Mouse (Mus musculus) embryonic facial prominence, embryonic 14.5 days (tissue): ENCODE data around the gene Erbin. TPM values are rescaled to one million over a fixed set of nuclear protein-coding genes. Genes with fewer than 3 reads are reported as not detected.

Experiments used
- ATAC-seq: fragments of 200-750 bp; cut with Nextera tagmentation; 2 replicates; pipeline ENCODE4 v1.8.0; 2017; ENCODE audit warnings: low read depth, moderate number of reproducible peaks, moderate TSS enrichment
- DNase-seq: peaks from one replicate; pipeline ENCODE4 v3.0.0-alpha.2; 2015; ENCODE audit warnings: low spot score
- H3K27ac ChIP-seq: fragments of 300-500 bp; sonication (generic); replicated peaks from 2 replicates; pipeline ENCODE4 v1.5.1; 2014; ENCODE audit warnings: low read depth, mild to moderate bottlenecking, low read length, moderate library complexity
- H3K27me3 ChIP-seq: fragments of 300-500 bp; sonication (generic); replicated peaks from 2 replicates; pipeline ENCODE4 v1.6.1; 2014; ENCODE audit warnings: low read length; ENCODE audit not compliant: control insufficient read depth, insufficient read depth
- H3K36me3 ChIP-seq: fragments of 300-500 bp; sonication (generic); 2 replicates; pipeline ENCODE4 v1.6.1; 2014; ENCODE audit warnings: low read length, mixed read lengths; ENCODE audit not compliant: control insufficient read depth, insufficient read depth
- H3K4me1 ChIP-seq: fragments of 300-500 bp; sonication (generic); 2 replicates; pipeline ENCODE4 v1.6.1; 2014; ENCODE audit warnings: antibody characterized with exemption, low read length; ENCODE audit not compliant: control insufficient read depth, insufficient read depth
- H3K4me2 ChIP-seq: fragments of 300-500 bp; sonication (generic); 2 replicates; pipeline ENCODE4 v1.6.1; 2014; ENCODE audit warnings: low read depth, mild to moderate bottlenecking, low read length, moderate library complexity, mixed read lengths
- H3K4me3 ChIP-seq: fragments of 300-500 bp; sonication (generic); 2 replicates; pipeline ENCODE4 v1.5.1; 2014; ENCODE audit warnings: low read depth, mild to moderate bottlenecking, low read length
- H3K9ac ChIP-seq: fragments of 300-500 bp; sonication (generic); 2 replicates; pipeline ENCODE4 v1.6.1; 2014; ENCODE audit warnings: low read depth, mild to moderate bottlenecking, low read length, moderate library complexity, mixed read lengths
- H3K9me3 ChIP-seq: fragments of 300-500 bp; sonication (generic); 2 replicates; pipeline ENCODE4 v1.6.1; 2016; ENCODE audit warnings: low read length; ENCODE audit not compliant: control insufficient read depth
- WGBS: fragments of 180-500 bp; shearing (Covaris S2); extraction: QIAGEN DNeasy Blood & Tissue Kit; methylation state at CpG from one replicate; pipeline ENCODE4 v1.1.7; 2014; 5-methylcytosine and 5-hydroxymethylcytosine counted together
- polyA plus RNA-seq: library from polyadenylated mRNA; unstranded; fragments of >200 nt; fragmentation: Nextera tagmentation; extraction: Ambion mirVana; gene quantifications from 2 replicates; pipeline ENCODE4 v1.2.1, GENCODE M21; 2014

The Erbin gene
- polyA plus RNA-seq, 1 experiment from 2014 or later, result 33.9 TPM

- H3K4me1 ChIP-seq, result peaks cover 22% of the 10 kb centered on the region
- H3K27me3 ChIP-seq, result no peaks in the 10 kb centered on the region
- peak overlapping the region; percentile 99 for H3K27ac ChIP-seq
- peak overlapping the region; percentile 75 for H3K4me2 ChIP-seq
- peak overlapping the region; percentile 76 for H3K4me3 ChIP-seq
- H3K9ac ChIP-seq, result peak overlapping the region; percentile 92
- WGBS, result 2% methylated on average over 35 of the region's 36 CpGs
- DNase-seq, result peak; percentile 88
- H3K36me3 ChIP-seq, result 0 out of 2 replicates have a peak, but pooled peaks cover 7% of the 10 kb centered on the region
- peak; percentile 64 for ATAC-seq
- no peaks in the 10 kb centered on the region for H3K9me3 ChIP-seq
Measured at GRCm38 (mm10) chr13:103773407-103774118, 146.8 kb downstream of the Erbin start.

DNA sequence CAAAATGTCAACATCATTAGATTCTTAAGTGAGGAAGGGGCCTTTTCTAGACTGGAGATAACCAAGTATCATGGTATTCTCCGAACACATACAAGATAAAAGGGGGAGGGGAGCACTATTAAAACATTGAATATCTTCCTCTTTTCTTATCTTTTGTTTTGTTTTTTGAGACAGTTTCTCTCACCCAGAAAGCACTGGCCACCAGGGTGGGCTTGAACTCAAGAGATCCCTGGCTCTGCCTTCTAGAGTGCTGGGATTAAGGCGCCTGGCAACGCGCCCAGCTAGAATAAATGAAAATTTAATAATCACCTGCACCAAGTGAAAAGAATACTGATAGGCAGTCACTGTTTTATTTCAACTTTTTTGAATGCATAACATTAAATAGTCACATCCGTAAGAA, 147.4 kb downstream of the Erbin start:
- H3K4me2 ChIP-seq, result peak overlapping the region; percentile 75
- H3K27me3 ChIP-seq, result no peaks in the 10 kb centered on the region
- no peaks in the 10 kb centered on the region for H3K9me3 ChIP-seq
- WGBS, result 46% methylated on average over 5 of the region's 5 CpGs
- H3K4me3 ChIP-seq, result peak overlapping the region; percentile 76
- H3K9ac ChIP-seq, result peak overlapping the region; percentile 92
- peaks cover 22% of the 10 kb centered on the region for H3K4me1 ChIP-seq
- 0 out of 2 replicates have a peak, but pooled peaks cover 8% of the 10 kb centered on the region for H3K36me3 ChIP-seq
- DNase-seq (peak; percentile 28), ATAC-seq (no peak)
- no peak overlapping the region for H3K27ac ChIP-seq

DNA sequence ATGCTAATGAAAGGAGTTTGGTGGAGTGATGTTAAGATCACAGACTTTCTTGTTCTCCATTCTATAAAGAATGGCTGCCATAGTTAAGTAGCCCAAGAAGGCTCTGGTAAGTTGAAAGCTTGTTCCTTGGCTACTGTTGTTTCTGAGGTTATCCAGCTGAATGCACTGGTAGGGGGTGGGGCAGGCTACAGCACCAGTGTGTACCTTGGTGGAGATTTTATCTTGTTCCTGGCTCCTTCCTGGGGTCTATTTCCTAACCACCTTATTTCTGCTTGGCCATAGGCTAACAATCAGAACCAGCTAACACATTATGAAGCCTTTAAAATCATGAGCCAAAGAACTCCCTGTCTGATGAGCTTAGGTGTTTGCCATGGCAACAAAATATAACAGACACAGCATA, 149.5 kb downstream of the Erbin start:
- no peak for ATAC-seq
- H3K4me2 ChIP-seq, result no peak overlapping the region

More for the DNA sequence above, 149.5 kb downstream of the Erbin start:
- H3K4me1 ChIP-seq, result peaks cover 22% of the 10 kb centered on the region
- no peaks in the 10 kb centered on the region for H3K27me3 ChIP-seq
- H3K36me3 ChIP-seq, result peaks cover 19% of the 10 kb centered on the region; the same call in 1 of the 2 replicates
- H3K27ac ChIP-seq, result no peak overlapping the region
- H3K9me3 ChIP-seq, result no peaks in the 10 kb centered on the region
- no peak overlapping the region for H3K9ac ChIP-seq
- no peak overlapping the region for H3K4me3 ChIP-seq
- DNase-seq, result no peak

Other genes starting within 250 kb of the Erbin start
- 76.0 and 79.5 TPM in 2 replicates for gene Srek1, start 145.9 kb downstream of the Erbin start, polyA plus RNA-seq
- gene Nln, start 189.1 kb upstream of the Erbin start, polyA plus RNA-seq, result 20.2 and 21.5 TPM in 2 replicates
- 8.0 and 8.9 TPM in 2 replicates for gene Sgtb, start 189.2 kb upstream of the Erbin start, polyA plus RNA-seq